Mouse (Mus musculus): Measurements from ENCODE around the gene Baz1a.
"Not testable (repeated sequence)": the region's sequence is repeated elsewhere in the genome, so short reads cannot be mapped to it uniquely, and the experiment has no call there.

Gene Baz1a

GRCm38 (mm10) chr12:55007361-55008008, 6.7 kb downstream of the Baz1a start:
- no peak for DNase-seq

- no peak for DNase-seq
Measured at GRCm38 (mm10) chr12:55006071-55006470, 8.1 kb downstream of the Baz1a start.

- DNase-seq: no peak
Measured at GRCm38 (mm10) chr12:55004396-55004795, 9.8 kb downstream of the Baz1a start.

GRCm38 (mm10) chr12:55003843-55004242, 10.3 kb downstream of the Baz1a start:
- no peak for DNase-seq

- not testable (repeated sequence) for DNase-seq
Measured at GRCm38 (mm10) chr12:55002532-55002931, 11.6 kb downstream of the Baz1a start.

GRCm38 (mm10) chr12:54999016-54999690, 15.0 kb downstream of the Baz1a start:
- peak; percentile 73 to 76 for DNase-seq

- DNase-seq: no peak
Measured at GRCm38 (mm10) chr12:54998411-54998810, 15.7 kb downstream of the Baz1a start.

- DNase-seq: no peak
Measured at GRCm38 (mm10) chr12:54996979-54997474, 17.1 kb downstream of the Baz1a start.

GRCm38 (mm10) chr12:54995965-54996364, 18.2 kb downstream of the Baz1a start:
- no peak for DNase-seq

- no peak for DNase-seq
Measured at GRCm38 (mm10) chr12:54994418-54994817, 19.7 kb downstream of the Baz1a start.

- no peak for DNase-seq
Measured at GRCm38 (mm10) chr12:54994068-54994386, 20.1 kb downstream of the Baz1a start.

GRCm38 (mm10) chr12:54993246-54994067, 20.7 kb downstream of the Baz1a start:
- DNase-seq: no peak

GRCm38 (mm10) chr12:54992814-54993213, 21.3 kb downstream of the Baz1a start:
- no peak for DNase-seq

GRCm38 (mm10) chr12:54988323-54988850, 25.8 kb downstream of the Baz1a start:
- DNase-seq: no peak

- DNase-seq: no peak
Measured at GRCm38 (mm10) chr12:54987156-54987555, 27.0 kb downstream of the Baz1a start.

GRCm38 (mm10) chr12:54986052-54986717, 28.0 kb downstream of the Baz1a start, which contains the start of gene Gm20403:
Gene Gm20403 (minus strand): TSS chr12:54986529.
- DNase-seq: peak; percentile 75 to 76

- DNase-seq: peak; percentile 72 to 73
Measured at GRCm38 (mm10) chr12:54985257-54986051, 28.7 kb downstream of the Baz1a start.

GRCm38 (mm10) chr12:54984701-54985256, 29.4 kb downstream of the Baz1a start:
- peak; percentile 73 to 76 for DNase-seq

GRCm38 (mm10) chr12:54982935-54983715, 31.0 kb downstream of the Baz1a start:
- DNase-seq: no peak

GRCm38 (mm10) chr12:54981962-54982361, 32.2 kb downstream of the Baz1a start:
- DNase-seq: no peak

- DNase-seq: no peak
Measured at GRCm38 (mm10) chr12:54980939-54981338, 33.2 kb downstream of the Baz1a start.

All from lung, postnatal 4 days (tissue).